Mouse (Mus musculus): Measurements from ENCODE around the gene Map4k3.

Map4k3 gene

DNA sequence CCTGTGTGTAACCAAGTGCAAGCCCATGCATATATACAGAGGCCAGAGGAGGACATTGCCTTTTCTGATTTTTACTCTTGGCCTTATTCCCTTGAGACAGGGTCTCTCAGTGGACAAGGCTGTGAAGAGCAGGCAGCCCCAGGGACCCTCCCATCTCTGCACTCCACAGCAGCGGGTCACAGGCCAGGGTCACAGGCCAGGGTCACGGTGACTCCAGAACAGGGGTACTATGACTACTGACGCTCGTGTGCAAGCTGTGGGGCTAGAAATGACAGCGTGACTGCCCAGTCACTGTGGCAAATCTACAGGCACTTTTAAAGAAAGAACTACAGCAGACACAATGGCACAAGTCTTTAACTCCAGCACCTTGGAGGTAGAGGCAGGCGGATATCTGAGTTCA lies 50.1 kb downstream of the Map4k3 start:
- DNase-seq = no peak

DNA sequence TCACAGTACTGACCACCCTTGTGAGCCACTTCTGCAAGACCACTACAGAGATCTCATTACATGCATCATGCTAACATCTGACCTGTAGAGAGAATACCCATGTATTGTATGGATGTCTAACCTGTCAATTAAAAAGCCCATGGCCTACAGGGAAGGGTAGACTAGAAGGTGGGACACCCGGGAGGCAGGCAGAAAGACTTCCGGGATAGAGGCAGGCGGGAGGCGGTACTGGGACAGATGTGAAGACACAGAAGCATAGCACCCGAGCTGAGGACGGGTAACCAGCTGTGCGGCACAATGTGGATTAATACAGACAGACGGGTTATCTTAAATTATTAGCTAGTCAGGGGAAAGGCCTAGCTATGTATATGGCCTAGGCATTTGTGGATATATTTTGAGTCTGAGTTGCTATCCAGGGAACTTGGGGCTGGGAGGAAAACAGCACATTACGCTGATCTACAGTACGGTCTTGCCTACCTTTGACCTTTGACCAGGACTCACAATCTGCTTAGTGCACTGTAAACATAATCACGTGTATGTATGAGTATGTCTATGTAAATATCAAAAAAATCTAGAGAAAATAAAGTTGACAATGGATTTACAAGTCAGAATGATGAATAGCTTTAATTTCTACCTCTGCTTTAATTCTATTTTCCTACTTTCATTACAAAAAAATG lies 51.3 kb downstream of the Map4k3 start:
- DNase-seq = no peak

DNA sequence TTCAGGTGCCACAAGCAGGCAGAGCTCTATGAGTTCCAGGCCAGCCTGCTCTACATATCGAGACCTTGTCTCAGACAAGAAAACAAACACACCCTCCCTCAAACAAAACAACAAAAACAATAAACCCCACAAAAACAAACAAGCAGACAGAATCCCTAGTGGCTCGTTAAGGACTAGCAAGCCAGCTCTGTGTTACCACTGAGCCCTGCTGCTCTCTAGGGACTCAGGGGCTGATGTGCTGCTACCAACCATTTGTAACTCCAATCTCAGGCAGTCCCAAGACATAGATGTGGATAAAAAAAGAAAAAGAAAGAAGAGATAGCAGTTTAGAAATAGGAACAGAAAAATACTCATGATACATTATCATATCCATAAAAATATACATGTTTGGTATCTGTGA lies 52.1 kb downstream of the Map4k3 start:
- DNase-seq = no peak

DNA sequence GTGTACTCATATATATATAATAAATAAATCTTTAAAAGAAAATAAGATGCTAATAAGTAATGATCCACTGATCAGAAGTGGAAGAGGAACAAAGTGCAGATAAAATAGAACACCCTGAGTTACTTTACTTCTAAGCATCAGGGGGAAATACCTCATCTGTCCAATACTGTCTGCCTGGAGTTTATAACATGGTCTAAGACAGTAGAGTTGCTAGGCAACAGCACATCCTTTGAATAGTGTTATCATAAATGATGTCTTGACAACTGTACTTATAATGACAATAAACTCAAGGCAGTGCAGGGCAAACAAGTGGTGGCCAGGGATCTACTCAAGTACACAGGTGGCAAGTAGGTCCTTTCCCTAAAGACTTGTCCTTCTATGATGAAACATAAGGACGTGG lies 57.9 kb downstream of the Map4k3 start:
- no peak for DNase-seq

DNA sequence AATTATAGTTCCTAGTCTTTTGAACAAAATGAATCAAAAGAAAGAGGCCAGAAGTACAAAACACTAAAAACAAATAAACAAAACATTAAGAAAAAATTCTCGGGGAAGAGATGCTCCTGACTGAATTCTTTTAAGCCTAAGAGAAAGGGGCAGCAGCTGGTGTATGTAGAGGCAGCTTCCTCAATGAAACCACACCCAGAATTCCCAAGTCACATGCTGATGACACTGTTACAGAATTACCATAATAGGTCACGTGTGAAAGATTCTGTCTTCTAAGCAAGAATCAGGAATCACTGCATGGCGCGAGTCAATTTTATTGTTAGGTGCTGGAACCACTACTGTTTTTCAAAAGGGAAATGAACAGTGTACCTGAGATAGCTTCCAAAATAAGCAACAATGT lies 64.7 kb downstream of the Map4k3 start:
- no peak for DNase-seq

DNA sequence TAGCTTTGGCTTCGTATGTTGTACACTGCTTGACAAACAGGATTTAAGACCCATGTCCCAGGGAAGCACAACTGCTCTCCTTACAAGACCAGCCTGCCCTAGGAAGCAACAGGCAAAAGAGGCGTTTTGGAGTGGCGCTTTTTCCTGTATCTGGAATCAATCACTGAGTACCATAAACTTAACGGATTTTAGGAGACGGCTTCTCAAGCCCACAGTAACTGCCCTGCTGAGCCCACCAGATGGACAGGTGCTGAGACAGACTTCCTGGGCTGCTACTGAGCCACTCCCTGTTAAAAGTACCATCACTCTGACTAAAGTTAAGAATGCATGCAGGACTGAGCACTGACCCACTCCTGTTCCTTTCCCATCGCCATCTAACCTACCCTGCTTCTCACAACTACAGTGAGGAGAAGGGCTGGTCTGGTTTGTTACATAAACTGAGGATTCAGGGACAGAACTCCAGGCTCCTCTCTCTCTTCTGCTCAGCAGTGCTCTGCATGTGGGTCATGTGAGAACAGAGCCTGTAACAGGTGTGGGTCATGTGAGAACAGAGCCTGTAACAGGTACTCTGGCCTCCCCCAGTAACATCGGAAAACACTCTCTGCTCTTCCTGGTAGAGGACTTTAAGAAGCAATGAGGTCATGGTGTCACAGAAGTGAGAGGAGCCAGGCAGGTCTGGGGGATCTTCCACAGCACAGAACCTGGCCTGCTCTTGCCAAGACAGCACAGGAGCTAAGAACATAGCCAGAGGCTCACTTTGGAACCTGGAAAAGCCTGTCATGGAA lies 65.3 kb downstream of the Map4k3 start:
- no peak for DNase-seq

DNA sequence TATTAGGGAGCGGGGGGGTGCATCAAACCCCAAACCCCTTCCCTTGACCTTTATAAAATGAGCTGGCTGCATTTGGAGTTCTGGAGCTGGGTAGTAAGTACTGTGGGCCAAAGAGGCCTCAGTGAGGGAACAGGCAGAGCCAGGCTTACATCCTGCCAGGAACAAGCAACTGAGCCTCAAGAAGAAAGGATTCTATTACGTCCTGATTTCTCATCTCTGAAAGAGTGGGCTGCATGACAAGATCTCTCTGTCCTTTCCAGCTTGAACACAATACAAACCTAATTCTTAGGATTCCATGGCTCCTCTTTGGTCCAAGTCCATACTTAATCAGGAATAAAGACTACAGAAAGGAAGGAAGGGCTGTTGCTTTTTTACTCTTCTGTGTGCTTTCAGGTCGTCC lies 66.4 kb downstream of the Map4k3 start:
- no peak for DNase-seq

DNA sequence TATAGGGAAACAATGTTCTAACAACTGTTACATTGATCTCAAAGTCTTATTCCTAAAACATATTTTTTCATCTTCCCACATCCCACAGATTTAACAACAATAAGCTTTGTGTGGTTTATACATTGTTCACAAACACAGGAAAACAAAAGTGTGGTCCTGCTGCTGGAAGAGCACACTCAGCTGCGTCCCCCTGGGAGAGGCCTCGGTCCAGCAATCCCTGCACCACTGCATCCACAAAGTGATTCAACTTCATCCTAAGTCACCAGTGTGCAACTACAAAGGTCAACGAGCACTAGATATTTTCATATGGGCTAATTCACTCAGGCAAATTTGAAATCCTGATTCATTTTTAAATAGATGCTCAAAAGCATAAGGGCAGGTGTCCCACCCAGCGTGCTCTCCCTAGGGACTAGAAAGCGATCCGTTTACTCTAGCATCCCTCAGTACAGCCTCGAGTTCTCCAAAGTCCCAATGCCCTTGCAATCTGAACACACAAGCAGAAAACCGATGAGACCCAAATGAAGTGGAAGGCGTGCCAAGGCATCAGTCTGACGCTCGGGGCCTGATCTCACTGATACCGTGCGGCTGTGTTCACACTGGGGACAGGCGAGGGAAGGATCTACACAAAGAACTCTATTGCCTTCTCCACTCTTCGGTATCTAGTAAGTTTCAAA lies 67.4 kb downstream of the Map4k3 start:
- no peak for DNase-seq

DNA sequence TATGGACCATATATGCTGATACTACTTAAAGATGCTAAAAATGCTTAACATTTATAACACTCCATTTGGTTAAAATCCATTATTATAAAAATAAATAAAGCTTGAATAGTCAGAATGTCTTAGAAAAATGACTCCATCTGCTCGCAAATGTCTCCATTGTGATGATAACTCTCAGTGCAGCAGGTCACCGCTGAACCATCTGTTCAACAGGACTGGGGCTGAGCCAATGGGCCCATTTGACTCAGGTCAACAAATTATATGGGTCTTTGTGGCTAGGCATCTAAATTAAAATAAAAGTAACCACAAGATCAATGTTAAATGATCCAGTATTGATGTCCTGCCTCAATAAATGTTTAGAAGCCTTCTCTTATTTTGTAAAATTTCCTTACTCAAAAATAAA lies 68.1 kb downstream of the Map4k3 start:
- DNase-seq = no peak

DNA sequence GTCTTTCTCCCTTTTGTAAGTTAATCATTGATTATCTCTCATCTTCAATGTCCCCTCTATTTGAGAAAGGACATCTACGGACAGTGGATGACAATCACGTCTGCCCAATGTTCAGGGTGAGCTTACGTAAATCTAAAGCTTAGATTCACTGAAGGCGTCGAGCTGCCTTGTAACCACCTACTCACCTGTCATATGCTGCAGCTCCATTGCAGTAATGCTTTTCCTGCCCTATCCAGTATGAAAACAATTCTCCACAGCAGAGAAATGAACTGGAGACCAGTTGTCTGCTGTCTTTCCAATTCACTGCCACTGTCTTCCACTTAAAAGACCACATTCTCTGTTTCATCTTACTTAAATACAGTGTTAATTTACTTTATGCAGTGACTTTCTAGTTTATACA lies 68.5 kb downstream of the Map4k3 start:
- no peak for DNase-seq

DNA sequence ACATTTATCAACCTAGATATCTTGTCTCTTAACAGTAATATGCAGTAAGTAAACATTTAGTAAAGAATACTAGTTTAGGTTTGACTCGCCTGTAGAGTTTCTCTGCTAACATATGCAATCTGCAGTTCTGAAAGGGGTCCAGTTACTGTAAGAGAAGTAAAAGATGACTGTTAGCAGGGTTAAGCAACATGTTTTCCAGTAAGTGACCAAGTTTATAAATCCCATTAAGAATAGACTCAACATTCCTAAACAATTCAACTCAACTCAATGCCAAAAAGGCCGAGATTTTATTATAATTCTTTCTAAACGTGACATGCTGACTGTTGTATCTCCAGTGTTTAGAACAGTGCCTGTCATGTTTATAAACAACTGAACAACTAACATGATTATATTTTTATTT lies 74.0 kb downstream of the Map4k3 start:
- no peak for DNase-seq

DNA sequence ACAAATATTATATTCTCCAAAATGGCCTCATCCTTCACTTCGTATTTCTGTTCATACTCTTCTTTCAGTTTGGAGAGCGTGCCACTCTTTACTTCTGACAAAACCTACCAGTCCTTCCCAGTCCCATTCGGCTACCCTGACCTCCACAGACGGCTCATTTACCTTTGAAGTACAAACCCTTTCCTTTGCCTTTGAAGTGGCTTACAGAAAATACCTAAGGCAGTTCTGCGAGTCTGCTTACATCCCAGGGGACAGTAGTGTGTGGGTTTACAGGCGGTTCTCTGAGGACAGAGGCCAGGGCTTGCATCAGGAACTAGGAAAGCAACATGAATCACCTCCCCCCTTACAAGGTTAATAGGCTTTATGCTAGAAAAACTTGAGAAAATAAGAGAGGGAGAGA lies 75.5 kb downstream of the Map4k3 start:
- no peak for DNase-seq

DNA sequence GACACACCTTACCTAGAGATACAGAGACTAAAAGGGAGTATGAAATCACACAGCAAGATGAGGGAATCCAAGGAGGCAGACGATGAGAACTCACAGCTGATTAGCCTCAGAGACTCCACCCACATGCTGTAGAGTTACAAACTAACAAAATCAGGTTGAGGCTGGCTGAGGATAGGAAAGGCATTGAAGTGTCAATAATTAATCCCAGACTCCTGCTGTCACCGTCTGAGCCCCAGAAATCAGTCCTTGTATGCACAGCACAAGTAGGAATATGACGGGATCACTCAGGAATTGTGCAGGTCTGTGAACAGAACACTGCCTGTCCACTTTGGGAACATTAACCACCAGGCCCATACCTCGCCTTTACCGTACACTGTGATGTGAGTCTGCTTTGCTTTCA lies 81.4 kb downstream of the Map4k3 start:
- no peak for DNase-seq

DNA sequence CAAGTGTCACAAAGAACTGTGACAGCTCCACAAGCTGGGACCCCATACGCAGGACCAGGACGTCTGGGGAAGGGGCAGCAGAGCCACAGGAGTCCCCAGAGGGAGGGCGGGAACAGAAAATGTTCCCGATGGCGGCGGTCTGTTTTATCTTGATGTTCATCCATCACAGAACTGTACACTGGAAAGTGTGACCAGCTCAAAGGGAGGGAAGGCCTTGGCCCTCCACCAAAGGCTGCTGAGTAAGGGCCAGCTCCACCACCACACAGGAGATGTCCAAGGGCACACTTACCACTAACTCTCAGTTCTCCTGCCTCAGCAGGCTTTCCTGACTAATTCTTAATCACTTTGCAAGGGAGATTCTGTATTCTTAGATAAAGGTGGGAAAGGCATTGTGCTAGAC lies 82.2 kb downstream of the Map4k3 start:
- DNase-seq = no peak

DNA sequence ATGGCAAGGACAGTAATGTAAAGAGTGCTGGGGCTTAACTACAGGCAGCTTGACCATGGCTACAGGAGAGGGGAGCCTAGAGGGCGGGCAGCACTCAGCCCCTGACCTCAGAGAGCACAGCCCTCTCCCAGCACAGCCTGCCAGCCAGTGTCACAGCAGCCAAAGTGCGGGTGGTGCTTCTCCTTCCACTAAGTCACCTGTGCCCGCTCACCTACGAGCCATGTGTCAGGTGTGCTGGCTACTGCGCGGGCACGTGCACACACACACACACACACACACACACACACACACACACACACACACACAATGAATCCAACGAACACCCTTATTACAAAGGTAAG lies 82.6 kb downstream of the Map4k3 start:
- no peak for DNase-seq

DNA sequence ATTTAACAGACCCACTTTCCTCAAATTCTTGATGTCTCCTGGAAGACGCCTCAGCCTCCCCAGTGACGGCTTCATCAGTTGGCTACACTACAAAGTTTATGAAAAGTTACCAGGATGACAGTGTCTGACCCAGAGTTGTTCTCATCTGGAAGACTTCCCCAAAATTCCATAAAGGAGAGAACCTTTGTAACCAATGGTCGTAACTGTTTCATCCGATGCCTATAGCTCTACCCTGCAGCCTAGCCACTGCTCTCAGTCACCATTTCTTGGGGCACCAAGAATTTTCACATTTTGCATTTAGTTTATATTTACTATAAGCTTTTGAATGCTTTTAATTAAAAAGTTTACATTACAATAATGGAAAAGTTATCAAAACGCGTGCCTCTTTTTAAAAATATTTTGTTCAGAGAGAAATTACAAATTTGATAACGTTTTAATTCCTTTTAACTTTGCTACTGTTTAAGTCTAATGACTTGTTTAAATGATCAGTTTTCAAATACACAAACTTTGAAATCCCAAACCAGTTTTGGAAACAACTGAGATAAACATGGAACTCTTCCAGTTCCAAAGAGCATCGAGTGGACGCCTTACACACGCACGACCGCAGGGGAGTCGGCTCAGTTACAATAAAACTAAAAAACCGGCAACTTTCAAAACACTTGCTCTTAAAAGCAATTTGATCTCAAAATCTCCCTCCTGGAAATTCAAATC lies 83.1 kb downstream of the Map4k3 start:
- DNase-seq = no peak

DNA sequence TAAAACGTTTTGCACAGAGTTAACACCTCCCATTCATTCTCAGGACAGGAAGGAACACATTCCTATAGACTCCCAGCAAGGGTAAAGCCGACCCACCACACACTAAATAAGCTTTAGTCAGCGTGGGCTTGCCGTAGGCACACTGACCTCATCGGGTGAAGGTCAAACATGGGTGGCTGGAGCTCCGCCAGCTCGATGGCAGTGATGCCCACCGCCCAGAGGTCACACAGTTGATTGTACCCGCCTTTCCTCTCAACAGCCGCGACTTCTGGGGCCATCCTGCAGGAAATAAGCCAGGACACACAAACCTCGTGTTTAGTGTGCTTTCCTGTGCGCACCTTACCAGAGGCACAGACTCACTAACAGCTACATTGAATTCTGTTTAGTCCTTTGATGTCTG lies 83.7 kb downstream of the Map4k3 start:
- DNase-seq = no peak

DNA sequence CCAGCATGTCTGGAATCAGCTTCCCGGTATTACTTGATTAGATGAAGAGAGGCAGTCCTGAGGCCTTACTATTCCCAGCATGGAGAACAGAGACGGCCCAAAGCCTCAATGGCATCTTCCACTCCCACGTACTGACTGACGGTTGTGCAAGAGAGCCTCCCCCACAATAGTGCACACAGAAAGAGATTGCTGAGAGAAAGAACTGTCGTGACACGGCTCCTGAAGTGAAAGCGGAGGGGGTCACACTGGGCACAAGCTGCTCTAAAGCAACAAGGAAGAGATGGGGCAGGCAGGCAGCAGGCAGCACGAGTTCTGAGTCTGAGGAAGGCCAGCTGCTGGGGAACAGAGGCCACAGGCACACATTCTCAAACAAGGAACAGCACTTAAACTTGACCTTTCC lies 90.2 kb downstream of the Map4k3 start:
- no peak for DNase-seq

DNA sequence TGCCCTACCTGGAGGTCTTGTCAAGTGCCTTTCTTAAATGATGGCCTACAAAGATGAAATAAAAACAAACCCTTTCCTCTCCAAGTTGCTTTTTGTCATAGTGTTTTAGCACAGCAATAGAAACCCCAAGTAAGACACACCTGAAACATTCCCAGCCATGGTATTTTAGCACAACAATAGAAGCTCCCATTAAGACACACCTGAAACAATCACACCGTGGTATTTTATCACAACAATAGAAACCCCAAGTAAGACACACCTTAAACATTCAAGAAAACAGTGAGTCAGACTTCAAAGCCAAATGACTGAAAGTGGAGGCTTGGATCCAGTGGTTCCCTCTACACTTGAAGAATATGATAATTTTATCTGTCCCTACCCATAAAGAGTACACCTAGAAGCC lies 92.5 kb downstream of the Map4k3 start:
- no peak for DNase-seq

DNA sequence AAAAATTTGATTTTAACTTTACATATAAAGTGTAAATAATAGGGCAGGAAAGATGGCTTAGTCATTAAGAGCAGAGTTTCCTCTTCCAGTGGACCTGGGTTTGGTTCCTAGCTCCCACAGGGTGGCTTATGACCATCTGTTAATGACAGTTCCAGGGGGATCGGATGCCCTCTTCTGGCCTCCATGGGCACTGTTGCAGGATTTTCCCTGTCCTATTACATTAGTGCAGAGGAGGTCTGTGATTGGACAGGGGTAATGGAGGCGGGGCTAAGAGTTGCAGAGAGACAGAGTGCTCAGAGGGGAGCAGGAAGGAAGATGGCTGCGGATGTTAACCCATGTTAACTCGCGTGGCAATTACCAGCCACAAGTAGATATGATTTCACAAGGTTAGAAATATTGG lies 95.4 kb downstream of the Map4k3 start:
- DNase-seq = no peak

DNA sequence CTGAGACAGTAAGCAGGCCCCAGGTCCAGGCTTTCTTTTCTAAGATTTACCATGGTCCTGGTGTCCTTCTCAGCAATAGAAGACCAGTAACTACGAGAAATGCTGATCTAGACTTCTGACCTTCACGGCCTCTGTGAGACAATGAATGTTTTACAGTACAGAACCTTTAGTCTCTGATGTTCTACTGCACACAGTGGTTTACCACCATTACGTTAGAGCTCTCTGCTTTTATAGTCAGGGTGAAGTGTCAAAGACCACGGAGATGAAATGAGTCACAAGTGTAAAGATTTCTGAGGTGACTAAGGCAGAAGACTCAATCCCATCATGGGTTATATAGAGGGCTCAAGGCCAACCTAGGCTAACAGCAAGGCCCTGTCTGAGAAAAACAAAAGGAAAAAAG lies 95.9 kb downstream of the Map4k3 start:
- DNase-seq = no peak

DNA sequence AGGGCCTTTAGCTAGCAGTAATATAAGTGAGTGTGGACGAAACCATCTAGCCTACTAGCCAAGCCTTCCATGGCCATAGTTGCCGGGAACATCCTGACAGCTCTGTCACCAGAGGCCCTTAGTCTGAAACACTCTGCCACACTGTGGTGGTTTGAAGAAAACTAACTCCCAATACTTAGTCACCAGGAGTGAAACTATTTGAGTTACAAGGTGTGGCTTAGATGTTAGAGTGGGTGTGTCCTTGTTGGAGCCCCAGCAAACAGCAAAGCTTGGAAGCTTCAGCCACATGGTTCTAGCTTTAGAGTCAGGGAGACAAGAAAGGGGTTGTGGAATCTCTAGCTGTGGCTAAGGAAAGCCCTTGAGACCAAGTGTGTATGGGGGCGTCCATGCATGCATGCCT lies 97.3 kb downstream of the Map4k3 start:
- no peak for DNase-seq

DNA sequence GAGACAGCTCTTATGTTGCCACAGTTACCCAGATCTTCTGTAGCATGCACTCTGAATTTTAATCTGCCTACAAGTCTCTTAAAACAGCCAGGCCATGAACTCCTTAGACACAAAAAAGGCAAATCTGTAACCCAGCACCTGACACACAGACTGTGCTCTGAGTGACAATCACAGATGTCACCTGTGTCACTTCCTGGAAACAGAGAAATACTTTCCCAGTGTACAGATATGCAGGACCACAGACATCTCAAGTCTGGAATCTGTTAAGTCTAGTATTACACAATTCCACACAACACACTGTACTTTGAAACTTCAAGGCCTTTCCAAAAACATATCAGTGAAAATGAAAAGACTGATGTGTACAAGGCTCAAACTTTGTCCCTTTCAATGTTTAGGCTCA lies 103.3 kb downstream of the Map4k3 start:
- no peak for DNase-seq

DNA sequence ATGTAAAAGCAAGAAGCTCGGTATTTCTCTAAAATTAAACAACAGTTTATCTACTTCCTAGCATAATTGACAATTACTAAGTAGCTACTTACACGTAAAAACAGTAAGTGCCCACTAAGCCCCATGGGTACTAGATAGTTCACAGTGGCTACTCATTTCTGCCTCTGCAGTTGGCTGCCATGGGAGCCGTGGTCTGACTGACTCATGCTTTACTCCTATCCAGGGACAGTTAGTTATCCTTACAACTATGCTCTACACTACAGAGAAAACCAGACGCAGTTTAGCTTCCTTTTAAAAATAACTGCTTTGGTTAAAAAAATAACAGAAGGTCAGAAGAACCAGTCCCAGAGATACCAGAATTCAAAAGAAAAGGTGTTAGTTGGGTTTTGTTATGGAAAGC lies 106.6 kb downstream of the Map4k3 start:
- no peak for DNase-seq

Measured in spleen, adult 18-20 months (tissue).